Mouse (Mus musculus) brain, embryonic 14.5 days (tissue): Measurements from ENCODE around the gene Asb6.

Experiments
- CTCF ChIP-seq: fragments of 200-500 bp; IDR thresholded peaks from 2 replicates; pipeline ENCODE4 v1.5.1; 2012; ENCODE audit warnings: inconsistent platforms, mild to moderate bottlenecking, moderate library complexity, borderline replicate concordance; ENCODE audit not compliant: insufficient read depth, insufficient read length; ENCODE audit errors: extremely low read depth
- POLR2A ChIP-seq: fragments of 200-500 bp; IDR thresholded peaks from 2 replicates; pipeline ENCODE4 v1.6.1; 2012; ENCODE audit warnings: mild to moderate bottlenecking, inconsistent platforms, borderline replicate concordance; ENCODE audit not compliant: poor library complexity, insufficient read depth, insufficient read length, severe bottlenecking; ENCODE audit errors: extremely low read depth

- no peak for TF ChIP-seq CTCF
- no peak for TF ChIP-seq POLR2A
These were observed 30.7 kb downstream of the Asb6 start for GRCm38 (mm10) chr2:30799456-30799855.
